Mouse (Mus musculus): Measurements from ENCODE around the gene Col18a1.

Col18a1 gene

GRCm38 (mm10) chr10:77108106-77108505, 58.2 kb downstream of the Col18a1 start:
- DNase-seq: no peak

DNA sequence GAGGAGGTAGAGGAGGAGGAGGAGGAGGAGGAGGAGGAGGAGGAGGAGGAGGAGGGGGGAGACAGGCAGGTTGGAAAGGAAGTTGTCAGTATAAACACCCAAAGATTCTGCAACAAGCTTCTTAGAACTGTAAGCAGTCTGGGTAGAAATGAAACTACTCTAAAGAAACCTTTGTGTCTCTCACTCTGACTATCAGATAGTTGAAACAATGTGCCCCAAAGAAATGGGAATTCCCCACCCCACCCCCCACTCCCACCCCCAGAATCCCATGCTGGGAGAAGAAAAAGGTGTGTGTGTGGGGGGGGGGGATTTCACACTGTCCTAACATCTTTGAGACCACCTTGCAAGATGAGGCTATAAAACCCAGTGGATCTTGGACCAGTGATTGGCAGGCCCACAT, 62.0 kb downstream of the Col18a1 start:
- no peak for DNase-seq

- DNase-seq: no peak
These were observed 62.7 kb downstream of the Col18a1 start for GRCm38 (mm10) chr10:77103689-77104088.

DNA sequence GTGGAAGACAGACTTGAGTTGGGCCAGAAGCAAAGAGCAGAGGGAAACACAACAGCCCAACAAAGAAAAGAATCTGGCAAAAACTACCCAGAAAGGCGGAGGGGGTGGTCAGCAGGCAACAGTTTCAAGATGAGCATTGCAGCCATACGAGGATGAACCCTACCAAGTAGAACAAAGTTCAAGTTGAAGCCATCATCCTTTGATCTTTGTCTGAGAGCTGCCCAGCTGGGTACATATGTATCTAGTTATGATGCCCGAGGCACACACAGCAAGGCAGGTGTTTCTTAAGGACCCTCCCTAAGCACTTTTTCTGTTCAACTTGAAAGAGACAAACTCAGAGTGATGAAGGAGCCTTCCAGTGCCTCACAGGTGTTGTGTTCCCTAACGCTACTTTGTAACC, 66.6 kb downstream of the Col18a1 start:
- no peak for DNase-seq

- DNase-seq: no peak
These were observed 67.7 kb downstream of the Col18a1 start for GRCm38 (mm10) chr10:77098619-77099018.

DNA sequence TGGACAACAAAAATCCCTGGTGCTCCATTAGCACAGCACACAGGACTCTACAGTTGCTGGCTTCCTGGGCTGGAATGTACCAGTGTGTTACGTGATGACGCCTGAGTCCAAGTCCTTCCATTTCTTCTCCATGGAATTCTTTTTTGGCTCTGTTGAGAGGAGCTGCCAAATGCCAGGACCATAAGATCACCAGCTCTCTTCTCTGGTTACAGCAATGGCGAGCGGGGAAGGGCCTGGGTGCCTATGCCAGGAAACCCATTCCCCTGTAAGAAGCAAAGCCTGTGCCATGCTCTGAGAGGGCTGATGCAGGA, 68.5 kb downstream of the Col18a1 start:
- DNase-seq: no peak

DNA sequence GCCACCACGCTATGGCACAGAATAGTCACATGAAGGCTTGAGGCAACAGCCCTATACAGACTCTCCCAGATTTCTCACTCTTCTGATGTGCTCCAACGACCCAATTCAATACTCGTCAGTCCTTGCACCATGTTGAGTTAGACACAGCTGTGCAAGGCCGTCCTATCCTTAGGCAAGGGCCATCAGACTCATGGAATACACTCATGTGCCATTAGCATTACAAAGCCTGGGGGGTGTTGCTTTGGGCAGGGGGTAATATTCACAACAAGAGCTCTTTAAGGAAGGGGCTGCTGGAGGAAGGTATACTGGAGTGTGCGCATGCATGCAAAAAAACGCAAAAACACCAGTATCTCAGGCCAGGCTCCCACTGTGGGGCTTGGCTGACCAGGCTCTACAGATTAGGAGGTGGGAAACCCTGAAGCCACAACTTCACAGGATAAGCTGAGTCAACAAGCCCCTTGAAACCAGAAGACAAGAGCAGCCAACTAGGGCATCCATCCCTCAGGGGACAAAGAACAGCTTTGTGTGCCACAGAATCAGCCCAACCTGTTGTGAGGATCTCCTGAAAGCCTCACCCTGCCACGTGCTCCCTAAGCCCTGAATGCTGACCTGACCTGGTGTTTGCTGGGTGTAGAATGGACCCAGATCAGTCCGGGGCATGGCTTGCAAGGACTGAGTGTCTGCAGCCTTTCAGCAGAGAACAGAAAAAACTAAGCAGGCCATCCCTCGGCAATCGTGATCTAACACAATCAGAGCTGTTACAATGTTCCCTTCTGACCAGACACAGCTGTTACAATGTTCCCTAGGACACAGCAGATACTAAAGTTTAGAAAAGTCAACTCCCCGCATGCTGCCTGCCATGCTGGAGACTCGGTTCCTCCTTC, 69.1 kb downstream of the Col18a1 start:
- no peak for DNase-seq

- DNase-seq: no peak
These were observed 70.7 kb downstream of the Col18a1 start for GRCm38 (mm10) chr10:77095666-77096065.

- DNase-seq: peak; percentile 44 to 67
These were observed 72.5 kb downstream of the Col18a1 start for GRCm38 (mm10) chr10:77093817-77094216.

- no peak for DNase-seq
These were observed 74.7 kb downstream of the Col18a1 start for GRCm38 (mm10) chr10:77091538-77092097.

- DNase-seq: no peak
These were observed 76.3 kb downstream of the Col18a1 start for GRCm38 (mm10) chr10:77090063-77090462.

GRCm38 (mm10) chr10:77089336-77089735, 77.0 kb downstream of the Col18a1 start:
- DNase-seq: peak in 1 of 2 experiments; percentile 51

- DNase-seq: no peak
These were observed 81.8 kb downstream of the Col18a1 start for GRCm38 (mm10) chr10:77084568-77084967.

DNA sequence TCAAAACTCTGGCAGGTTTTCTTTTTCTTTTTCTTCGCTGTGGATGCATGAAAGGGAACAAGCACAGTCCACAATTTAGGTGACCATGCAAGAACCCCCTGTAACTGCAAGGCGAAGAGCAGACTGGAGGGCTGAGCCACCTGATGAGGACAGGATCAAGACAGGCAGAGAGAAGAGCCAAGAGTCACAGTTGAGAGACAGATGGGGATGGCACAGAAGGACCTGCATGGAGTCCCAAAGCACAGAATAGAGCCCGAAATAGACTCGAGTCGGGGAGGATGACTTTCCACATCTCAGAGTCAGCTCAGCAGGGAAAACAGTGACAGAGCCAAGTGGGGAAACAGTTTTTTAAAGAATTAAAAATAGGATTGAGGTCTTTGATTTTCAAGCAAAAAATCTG, 83.4 kb downstream of the Col18a1 start:
- DNase-seq: peak; percentile 39 to 50

DNA sequence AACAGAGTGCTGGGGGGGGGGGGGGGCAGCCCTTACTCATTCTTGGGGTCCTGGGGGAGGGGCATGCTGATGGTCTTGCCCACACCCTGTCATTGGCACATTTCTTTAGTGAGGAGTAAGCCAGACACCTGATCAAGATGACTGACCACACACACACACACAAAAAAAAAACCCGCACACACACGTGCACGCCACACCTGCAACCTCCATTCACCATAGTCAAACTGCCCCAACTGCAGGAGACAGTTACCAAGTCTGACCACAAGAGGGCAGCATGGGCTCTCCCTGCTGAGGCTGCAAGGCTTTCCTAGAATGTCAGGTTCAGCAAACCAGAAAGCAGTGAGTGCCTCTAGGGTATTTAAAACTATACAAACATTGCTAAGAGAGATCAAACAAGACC, 83.9 kb downstream of the Col18a1 start:
- DNase-seq: peak; percentile 85 to 90

DNA sequence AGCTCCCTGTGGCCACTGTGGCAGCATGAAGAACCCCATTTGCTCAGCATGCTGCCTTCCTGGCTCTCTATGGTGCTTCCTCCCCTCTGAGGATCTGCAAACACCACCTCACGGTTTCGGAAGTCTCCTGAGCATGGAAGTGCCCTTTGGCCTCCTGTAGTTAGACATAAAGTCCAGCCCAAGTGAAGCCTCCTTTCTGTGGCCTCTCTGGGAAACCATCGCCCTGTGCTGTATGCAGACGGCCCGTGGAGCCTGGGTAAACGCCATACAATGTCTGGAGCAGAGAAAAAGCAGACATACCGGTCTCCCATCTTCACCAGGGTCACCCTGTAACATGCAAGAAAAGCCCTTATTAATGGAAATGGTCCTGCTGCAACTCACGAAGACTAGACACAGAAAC, 87.4 kb downstream of the Col18a1 start:
- peak in 1 of 2 experiments; percentile 1 for DNase-seq

- peak in 1 of 2 experiments; percentile 0 for DNase-seq
These were observed 87.9 kb downstream of the Col18a1 start for GRCm38 (mm10) chr10:77078456-77078855.

GRCm38 (mm10) chr10:77074276-77074974, 91.9 kb downstream of the Col18a1 start:
- peak; percentile 64 to 75 for DNase-seq

- DNase-seq: peak; percentile 78 to 88
These were observed 96.3 kb downstream of the Col18a1 start for GRCm38 (mm10) chr10:77070072-77070471.

DNA sequence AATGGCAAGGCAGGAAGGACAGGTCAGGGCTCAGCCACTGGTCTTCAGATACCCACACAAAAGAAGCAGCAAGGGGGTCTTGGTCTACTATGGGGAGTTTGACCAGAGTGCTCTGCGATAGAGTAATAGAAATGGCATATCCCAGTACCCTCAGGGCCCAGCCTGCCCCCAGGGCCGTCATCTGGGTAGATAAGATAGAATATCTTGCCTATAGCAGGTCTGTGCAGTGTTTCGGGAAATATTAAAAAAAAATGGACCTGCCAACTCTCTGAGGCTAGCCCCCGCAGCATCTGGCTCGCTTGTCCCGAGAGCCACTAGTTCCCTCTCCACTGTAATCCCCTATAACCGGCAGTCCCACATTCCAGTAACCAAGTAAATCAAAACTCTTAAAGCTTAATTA, 97.9 kb downstream of the Col18a1 start:
- DNase-seq: no peak

- no peak for DNase-seq
These were observed 101.7 kb downstream of the Col18a1 start for GRCm38 (mm10) chr10:77064659-77065058.

DNA sequence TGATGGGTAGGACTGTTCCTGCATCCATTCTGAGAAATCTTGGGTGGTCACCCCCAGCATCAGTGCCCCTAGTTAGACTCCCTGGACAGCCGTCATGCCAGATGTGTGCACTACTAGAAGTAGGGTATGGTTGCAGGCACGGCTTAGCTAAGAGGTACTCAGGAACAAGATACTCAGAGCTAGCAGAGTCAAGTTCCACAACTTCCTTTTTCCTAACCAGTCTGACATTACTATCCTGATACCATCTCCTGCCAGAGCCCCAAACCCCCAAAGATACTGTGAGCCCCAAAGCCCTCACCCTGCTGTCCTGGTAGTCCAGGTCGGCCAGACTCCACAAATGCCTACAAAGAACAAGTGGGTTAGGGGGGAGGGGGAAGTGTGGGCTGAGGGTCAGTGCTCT, 102.1 kb downstream of the Col18a1 start:
- DNase-seq: no peak

DNA sequence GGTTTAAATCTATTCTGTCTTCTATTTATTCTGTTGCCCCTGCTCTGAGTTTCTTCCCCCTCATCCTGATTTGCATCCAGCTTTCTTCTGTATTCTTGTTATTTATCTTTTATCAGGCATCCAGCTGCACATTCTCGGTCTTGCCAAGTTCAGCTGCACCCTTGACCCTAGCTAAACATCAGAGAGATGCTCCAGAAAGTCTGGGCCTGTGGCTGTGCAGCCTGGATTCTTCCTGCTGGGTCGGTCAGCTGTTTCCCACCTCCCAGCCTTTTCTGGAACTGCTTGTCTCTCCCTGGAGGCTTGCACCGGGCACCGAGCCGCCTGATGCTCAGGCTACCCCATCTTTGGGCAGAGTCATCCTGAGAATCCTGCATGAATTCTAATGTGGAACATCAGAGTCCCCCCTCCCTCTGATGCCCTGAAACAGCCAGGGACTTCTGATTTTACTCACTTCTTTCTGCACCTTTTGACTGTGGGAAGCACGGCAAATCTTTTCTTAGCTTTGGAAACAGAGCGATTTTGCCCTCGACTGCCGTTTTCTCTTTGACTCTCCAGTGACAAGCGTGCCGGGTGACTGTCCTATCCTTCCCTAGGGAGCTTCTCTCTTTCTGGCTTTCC, 103.8 kb downstream of the Col18a1 start:
- DNase-seq: no peak
